Mouse (Mus musculus) ES-E14 (cell line): ENCODE measurements at regions not wholly inside any gene's neighbourhood (a gene's known extent, or its start where the extent isn't known, plus 50 kb on each side); places are given as distances from the start of the nearest gene placed in this dataset.

Experiments used
- CHD2 ChIP-seq: IDR thresholded peaks from 2 replicates; pipeline ENCODE4 v1.6.1; 2014; ENCODE audit warnings: mild to moderate bottlenecking, low read depth, low read length, inconsistent platforms
- MAFK ChIP-seq: IDR thresholded peaks from 2 replicates; pipeline ENCODE4 v1.6.1; 2014; ENCODE audit warnings: mild to moderate bottlenecking, low read depth, low read length, inconsistent platforms; ENCODE audit not compliant: insufficient read depth

GRCm38 (mm10) chr3:149253080-149253479 lies 262.7 kb upstream of the Adgrl2 start:
- TF ChIP-seq MAFK (no peak), CHD2 (no peak)
